Mouse (Mus musculus) liver, embryonic 14.5 days (tissue): ENCODE results near the gene Wdr45.

ENCODE experiments used
- CTCF ChIP-seq: IDR thresholded peaks from 2 replicates; pipeline ENCODE4 v1.5.1; 2016; ENCODE audit warnings: antibody characterized with exemption, low read depth, control low read depth
- EP300 ChIP-seq: IDR thresholded peaks from 2 replicates; pipeline ENCODE4 v1.6.1; 2016; ENCODE audit warnings: antibody characterized with exemption, low read depth

DNA sequence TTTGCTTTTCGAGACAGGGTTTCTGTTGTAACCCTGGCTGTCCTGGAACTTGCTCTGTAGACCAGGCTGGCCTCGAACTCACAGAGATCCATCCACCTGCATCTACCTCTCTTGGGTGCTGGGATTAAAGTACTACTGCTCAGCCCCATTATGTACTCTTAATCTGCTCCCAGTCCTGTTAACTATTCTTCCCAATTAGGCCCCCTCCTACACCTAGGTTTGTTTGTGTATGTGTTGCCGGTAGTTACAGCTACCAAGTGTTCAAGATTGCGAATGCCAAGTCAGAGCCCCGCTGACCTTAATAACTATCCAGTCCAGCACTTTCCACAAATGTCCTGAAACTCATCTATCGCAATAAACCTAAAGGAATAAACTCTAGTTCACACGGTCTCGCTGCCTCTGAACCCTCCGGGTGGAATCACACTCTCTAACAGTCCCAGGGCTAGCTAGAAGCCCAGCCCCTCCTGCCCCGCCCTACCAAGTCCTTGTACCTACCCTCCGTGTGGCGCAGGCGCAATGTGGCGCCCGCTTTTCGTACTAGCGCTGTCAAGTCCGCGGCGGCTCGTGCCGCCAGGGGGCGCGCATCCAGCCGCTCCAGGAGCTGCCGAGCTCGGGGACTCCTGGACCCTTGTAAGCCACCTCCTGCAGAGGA is 34.6 kb upstream of the Wdr45 start:
- peak; percentile 92 for TF ChIP-seq CTCF
- TF ChIP-seq EP300 = no peak
